Mouse (Mus musculus): ENCODE results near the gene Tmem143. TPM values are rescaled to one million over a fixed set of nuclear protein-coding genes. Genes with fewer than 3 reads are reported as not detected.
"Not testable (repeated sequence)": the region's sequence is repeated elsewhere in the genome, so short reads cannot be mapped to it uniquely, and the experiment has no call there.

The Tmem143 gene
- total RNA-seq, 2 experiments from 2014 or later, result 56.8 to 58.7 TPM

DNA sequence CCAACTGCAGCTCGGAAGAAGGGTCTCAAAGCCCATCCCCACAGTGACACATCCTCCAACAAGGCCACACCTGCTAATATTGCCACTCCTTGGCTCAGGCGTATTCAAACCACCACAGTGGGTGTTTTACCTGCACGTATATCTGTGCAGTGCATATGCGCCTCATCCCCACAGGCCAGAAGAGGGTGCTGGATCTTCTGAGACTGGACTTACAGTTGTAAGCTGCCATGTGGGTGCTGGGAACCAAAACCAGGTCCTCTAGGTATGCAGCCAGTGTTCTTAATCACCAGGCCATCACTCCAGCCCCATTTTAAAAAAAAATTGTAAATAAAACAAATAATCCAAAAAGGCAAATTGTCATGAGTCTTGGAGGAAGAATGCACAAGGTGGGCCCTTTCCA, 16.2 kb upstream of the Tmem143 start:
- intact Hi-C loops (cut with DNase I), result no loop called here
- no peak for DNase-seq

DNA sequence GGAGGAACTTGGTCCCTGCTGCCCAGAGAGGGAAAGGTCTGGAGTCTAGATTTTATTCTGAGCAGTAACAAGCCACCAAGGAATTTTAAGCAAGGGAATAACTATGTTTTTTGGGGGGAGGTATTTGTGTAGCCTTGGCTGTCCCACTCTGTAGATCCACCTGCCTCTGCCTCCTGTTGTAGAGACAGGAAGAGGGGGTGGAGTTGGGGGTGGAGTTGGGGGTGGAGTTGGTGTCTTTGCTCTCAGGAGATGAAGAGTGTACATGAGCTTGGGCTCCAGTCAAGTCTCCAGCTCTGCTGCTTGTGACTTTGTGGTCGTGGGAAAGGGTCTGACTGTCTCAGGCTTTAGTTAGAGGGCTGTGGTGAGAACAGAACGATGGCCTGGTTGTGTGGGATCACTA, 15.7 kb upstream of the Tmem143 start:
- DNase-seq, result no peak
- intact Hi-C loops (cut with DNase I), result no loop called here

- intact Hi-C loops (cut with DNase I), result no loop called here
- no peak for DNase-seq
Observed at GRCm38 (mm10) chr7:45887246-45887645, 9.5 kb upstream of the Tmem143 start.

GRCm38 (mm10) chr7:45892651-45893050, 4.1 kb upstream of the Tmem143 start:
- no peak for DNase-seq
- intact Hi-C loops (cut with DNase I), result no loop called here

DNA sequence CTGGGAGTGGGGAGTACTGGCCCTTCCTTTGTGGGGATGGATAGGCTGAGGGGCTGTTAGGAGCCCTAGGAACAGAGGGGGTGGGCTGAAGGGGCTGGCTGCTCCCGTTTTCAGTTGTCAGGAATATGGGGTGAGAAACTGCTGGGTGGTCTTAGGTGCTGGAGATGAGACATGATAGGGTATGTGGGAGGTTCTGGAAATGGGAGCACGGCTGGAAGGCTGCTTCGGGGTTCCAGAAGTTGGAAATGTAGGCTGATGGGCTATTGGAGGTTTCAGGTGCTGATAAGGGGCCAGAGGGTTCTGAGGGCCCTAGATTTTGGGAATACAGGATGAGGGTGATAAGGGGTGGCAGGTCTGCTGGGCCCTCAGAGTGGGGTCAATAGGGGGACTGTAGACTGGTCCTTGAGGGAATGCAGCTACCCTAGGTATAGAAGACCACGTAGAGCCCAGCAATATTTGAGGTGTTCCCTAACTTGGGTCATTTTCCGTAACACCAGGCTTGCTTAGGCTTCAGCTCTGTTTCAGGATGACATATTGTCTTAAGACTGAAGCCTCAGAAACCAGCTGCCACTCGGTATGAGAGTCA, 717 bp upstream of the Tmem143 start:
- peak in 1 of 2 experiments; percentile 23 for DNase-seq

GRCm38 (mm10) chr7:45897258-45897757, 567 bp downstream of the Tmem143 start:
- intact Hi-C loops (cut with DNase I), result loop anchor here (1.0 kb wide), 1 partner anchor 23 kb away; no protein-coding TSS in a partner anchor
- DNase-seq, result peak in 1 of 2 experiments; percentile 69

More for the DNA sequence above, 717 bp upstream of the Tmem143 start:
- intact Hi-C loops (cut with DNase I), result no loop called here

DNA sequence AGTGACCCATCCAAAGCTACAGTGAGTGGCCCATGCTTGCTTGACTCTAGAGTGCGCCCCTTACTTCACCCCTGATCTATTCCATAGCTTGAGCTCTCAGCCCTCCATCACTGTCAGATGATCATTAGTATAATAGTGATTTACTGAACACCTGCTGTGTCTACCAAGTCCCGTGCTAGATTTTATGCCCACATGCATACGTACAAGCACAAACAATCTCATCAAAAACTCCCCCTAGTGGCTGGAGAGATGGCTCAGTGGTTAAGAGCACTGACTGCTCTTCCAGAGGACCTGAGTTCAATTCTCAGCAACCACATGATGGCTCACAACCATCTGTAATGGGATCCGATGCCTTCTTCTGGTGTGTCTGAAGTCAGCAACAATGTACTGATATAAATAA, 1.4 kb downstream of the Tmem143 start:
- intact Hi-C loops (cut with DNase I), result not testable (repeated sequence)
- DNase-seq, result peak in 1 of 2 experiments; percentile 20

DNA sequence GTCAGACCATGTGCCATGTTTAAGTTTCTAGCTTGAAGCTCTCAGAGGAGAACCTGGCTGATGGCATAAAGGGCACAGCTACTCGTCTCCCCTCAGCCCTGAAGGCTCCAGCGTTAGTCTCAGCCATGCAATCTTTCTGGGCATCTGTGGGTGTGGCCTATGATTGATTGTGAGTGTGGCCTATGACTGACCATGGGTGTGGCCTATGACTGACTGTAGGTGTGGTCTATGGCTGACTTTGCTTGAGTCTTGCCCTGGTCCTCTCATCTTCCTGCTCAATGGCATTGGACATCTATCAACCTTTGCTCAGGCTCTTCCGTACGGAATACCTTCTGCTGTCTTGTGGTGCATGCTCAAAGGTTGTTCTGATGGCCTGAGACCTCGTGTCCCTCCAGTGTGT, 4.8 kb downstream of the Tmem143 start:
- no peak for DNase-seq
- intact Hi-C loops (cut with DNase I), result no loop called here

DNA sequence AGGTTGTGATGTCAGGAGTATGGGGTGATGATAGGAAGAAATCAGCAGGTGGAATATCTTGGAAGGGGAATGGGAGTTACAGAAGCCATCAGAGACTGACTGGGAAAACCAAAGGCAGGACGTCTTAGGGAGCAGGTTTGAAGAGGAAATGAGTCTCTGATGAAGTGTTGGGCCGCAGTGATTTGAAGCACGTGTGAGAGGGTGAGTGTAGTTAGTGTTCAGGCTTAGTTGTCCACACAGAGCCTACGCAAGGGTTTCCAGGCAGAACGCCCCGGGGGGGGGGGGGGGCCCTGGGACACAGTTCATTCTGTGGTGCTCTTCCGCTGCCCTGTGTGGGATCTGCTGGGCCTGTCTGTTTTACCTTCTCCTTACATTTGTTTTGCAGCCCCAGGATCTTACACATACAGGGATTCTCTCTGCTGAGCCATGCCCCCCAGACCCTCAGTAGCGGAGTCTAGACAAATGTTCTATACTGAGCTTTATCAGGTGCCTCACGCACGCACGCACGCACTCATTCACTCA, 5.8 kb downstream of the Tmem143 start:
- intact Hi-C loops (cut with DNase I), result no loop called here
- no peak for DNase-seq

DNA sequence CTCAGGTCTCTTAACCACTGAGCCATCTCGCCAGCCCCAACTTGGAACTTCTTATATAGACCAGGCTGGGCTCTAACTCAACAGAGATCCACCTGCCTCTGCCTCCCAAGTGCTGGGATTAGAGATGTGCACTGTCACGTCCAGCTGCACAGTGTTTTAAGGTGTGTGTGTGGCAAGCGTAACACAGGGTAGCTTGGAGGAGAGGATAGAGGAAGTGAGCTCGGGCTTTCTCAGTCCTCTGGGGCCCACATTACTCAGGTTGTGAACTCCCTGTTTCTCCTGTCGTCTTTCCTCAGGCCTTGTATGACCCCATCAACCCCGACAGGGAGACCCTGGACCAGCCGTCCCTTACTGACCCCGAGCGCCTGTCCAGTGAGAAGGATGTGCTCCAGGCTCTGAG, 9.9 kb downstream of the Tmem143 start:
- intact Hi-C loops (cut with DNase I), result no loop called here
- no peak for DNase-seq

- no peak for DNase-seq
- intact Hi-C loops (cut with DNase I), result no loop called here
Observed at GRCm38 (mm10) chr7:45908384-45908783, 11.6 kb downstream of the Tmem143 start.

DNA sequence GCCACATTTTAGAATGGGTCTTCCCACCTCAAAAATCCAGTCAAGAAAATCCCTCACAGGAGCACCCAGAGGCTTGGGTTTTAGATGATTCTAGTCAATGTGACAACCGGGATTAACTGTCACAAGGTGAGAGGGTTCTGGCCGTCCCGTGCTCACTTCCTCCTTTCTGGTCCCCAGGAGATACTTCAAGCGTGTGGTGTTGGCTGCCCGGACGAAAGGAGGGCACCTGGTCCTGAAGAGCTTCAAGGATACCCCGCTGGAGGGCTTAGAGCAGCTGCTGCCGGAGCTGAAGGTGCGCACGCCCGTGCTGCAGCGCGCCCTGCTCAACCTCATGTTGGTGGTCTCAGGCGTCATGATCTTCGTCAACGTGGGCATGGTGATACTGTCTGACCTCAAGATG, 12.4 kb downstream of the Tmem143 start:
- DNase-seq, result no peak
- intact Hi-C loops (cut with DNase I), result no loop called here

- DNase-seq, result no peak
- intact Hi-C loops (cut with DNase I), result no loop called here
Observed at GRCm38 (mm10) chr7:45914067-45914466, 17.3 kb downstream of the Tmem143 start.

GRCm38 (mm10) chr7:45915011-45915410, 18.3 kb downstream of the Tmem143 start:
- no peak for DNase-seq
- intact Hi-C loops (cut with DNase I), result no loop called here

- intact Hi-C loops (cut with DNase I), result no loop called here
- DNase-seq, result peak; percentile 87 to 88
Observed at GRCm38 (mm10) chr7:45916056-45917003, 19.6 kb downstream of the Tmem143 start.

- intact Hi-C loops (cut with DNase I), result no loop called here
- no peak for DNase-seq
Observed at GRCm38 (mm10) chr7:45917004-45917704, 20.4 kb downstream of the Tmem143 start.

DNA sequence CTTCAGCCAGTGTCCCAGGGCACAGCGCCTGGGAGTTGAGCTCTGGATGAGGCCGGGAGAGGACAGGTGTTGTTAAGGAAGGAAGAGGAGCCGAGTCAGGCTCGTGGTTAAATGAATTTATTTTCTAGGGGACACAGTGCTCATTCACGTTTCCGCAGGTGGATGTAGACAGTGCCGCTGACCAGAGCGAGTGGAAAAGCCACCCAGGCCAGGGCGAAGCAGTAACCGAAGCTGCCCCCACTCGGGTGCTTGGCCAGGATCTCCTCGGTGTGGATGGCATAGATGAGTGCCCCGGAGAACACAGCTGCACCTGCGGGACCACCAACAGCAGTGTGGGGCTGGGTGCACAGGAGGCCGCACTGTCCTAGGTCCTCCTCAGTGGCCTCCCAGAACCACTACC, 21.2 kb downstream of the Tmem143 start:
- intact Hi-C loops (cut with DNase I), result no loop called here
- DNase-seq, result no peak

GRCm38 (mm10) chr7:45919083-45919671, 22.4 kb downstream of the Tmem143 start:
- intact Hi-C loops (cut with DNase I), result no loop called here
- peak in 1 of 2 experiments; percentile 41 for DNase-seq

- intact Hi-C loops (cut with DNase I), result loop anchor here (1.0 to 5.0 kb wide), 3 partner anchors 22 to 1617 kb away; partner anchors contain the start of genes Rpl18 and Sphk2
- DNase-seq, result no peak
Observed at GRCm38 (mm10) chr7:45919761-45920160, 23.0 kb downstream of the Tmem143 start.

GRCm38 (mm10) chr7:45920583-45921241, 24.0 kb downstream of the Tmem143 start:
- DNase-seq, result peak; percentile 44 to 50
- intact Hi-C loops (cut with DNase I), result loop anchor here (1.0 to 5.0 kb wide), 3 partner anchors 23 to 1618 kb away; partner anchors contain the start of genes Rpl18 and Sphk2

Data from heart, postnatal 10 days (tissue).